Comparison of ENCODE assay signal across 9 mouse cellular contexts in the genomic region with DNA sequence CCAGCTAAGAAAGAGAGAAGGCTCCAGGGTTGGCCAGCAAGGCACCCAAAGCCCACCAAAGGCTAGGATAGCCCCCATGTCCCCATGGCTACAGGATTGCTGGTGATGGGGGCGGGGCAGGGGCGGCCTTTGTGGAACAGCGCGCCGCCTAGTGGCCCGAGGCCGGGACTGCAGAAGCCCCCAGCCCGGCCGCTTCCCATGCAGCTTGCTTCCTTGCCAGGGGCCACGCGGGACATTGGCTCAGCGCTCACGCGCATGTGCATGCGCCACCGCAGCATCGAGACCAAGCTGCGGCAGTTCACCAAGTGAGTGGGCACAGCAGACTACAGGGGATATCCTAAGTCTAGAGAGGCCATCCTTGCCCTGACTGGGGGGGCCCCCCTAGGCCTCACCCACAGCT. TPM values are rescaled to one million over a fixed set of nuclear protein-coding genes. Genes with fewer than 3 reads are reported as not detected.
A peak's percentile ranks its signal among the peaks of the same experiment; 100 is the strongest.
DNase-seq lines count a peak whose midpoint lies in the region; ATAC-seq and TF ChIP-seq lines count a peak whose summit lies in the region.
"Had no signal": no experiment of that assay in that cellular context is flagged by ENCODE, and none has a peak within 500 bp of the region (broad histone marks: within the 10 kb centered on the region; RNA-seq: fewer than 3 reads in every experiment).

No protein-coding gene starts in this region.

- WGBS in limb, embryonic 14.5 days: 6% methylated on average over 18 of the region's 18 CpGs

- H3K4me2 ChIP-seq in limb, embryonic 14.5 days (replicated peaks; ENCODE audit: low read depth, low read length, severe bottlenecking): no peak overlapping the region
- H3K4me2 ChIP-seq: embryonic facial prominence, embryonic 15.5 days had no signal

- peaks cover 60% of the 10 kb centered on the region for H3K36me3 ChIP-seq in limb, embryonic 14.5 days (ENCODE audit: control insufficient read depth, insufficient read depth, low read length)

- no peak for TF ChIP-seq POLR2A in limb, embryonic 14.5 days (IDR thresholded peaks at IDR 0.05; ENCODE audit: borderline replicate concordance, extremely low read depth, insufficient read depth, insufficient read length)

- H3K4me3 ChIP-seq in left cerebral cortex, adult 2 months: no peak overlapping the region
- H3K4me3 ChIP-seq in limb, embryonic 14.5 days (replicated peaks; ENCODE audit: low read length): no peak overlapping the region
- H3K4me3 ChIP-seq: embryonic facial prominence, embryonic 15.5 days had no signal

- H3K9ac ChIP-seq in limb, embryonic 14.5 days (ENCODE audit: low read depth, low read length, severe bottlenecking): no peak overlapping the region
- H3K9ac ChIP-seq: embryonic facial prominence, embryonic 15.5 days had no signal

- no peaks in the 10 kb centered on the region for H3K9me3 ChIP-seq in limb, embryonic 14.5 days (ENCODE audit: control insufficient read depth, low read length)
- H3K9me3 ChIP-seq: embryonic facial prominence, embryonic 15.5 days had no signal

- no peaks in the 10 kb centered on the region for H3K27me3 ChIP-seq in limb, embryonic 14.5 days (ENCODE audit: control insufficient read depth, insufficient read depth, low read length)
- H3K27me3 ChIP-seq: embryonic facial prominence, embryonic 15.5 days had no signal

- intact Hi-C loops in left cerebral cortex, adult 2 months (cut with DNase I): loop anchor here (2.0 kb wide), 1 partner anchor 80 kb away; no protein-coding TSS in a partner anchor
- intact Hi-C loops in heart, postnatal 10 days (cut with DNase I): loop anchor here (1.0 kb wide), 2 partner anchors 77 to 81 kb away; no protein-coding TSS in a partner anchor

- peak; percentile 21; the same call in 1 of the 2 replicates for ATAC-seq in limb, embryonic 14.5 days (ENCODE audit: low FRiP score, low read depth)
- ATAC-seq in monocyte, adult 5-6 weeks (replicated peaks; ENCODE audit: insufficient number of reproducible peaks, low FRiP score, low TSS enrichment, poor library complexity, severe bottlenecking): no peak

- peak; percentile 97 for TF ChIP-seq CTCF in left cerebral cortex, adult 2 months (IDR thresholded peaks at IDR 0.05)

- H3K4me1 ChIP-seq in limb, embryonic 14.5 days (ENCODE audit: control insufficient read depth, insufficient read depth, low read length): peaks cover 27% of the 10 kb centered on the region; the same call in 1 of the 2 replicates

- peak overlapping the region; percentile 47; the same call in 1 of the 2 replicates for H3K27ac ChIP-seq in left cerebral cortex, adult 2 months
- H3K27ac ChIP-seq in limb, embryonic 14.5 days (replicated peaks; ENCODE audit: low read depth, low read length): no peak overlapping the region
- H3K27ac ChIP-seq: embryonic facial prominence, embryonic 15.5 days had no signal

- DNase-seq in left cerebral cortex, adult 2 months (ENCODE audit: extremely low spot score in 1 of 2, low spot score in 2 of 2): peak in 1 of 2 experiments; percentile 71
- DNase-seq in left cerebral cortex, adult 11 months (ENCODE audit: low spot score): no peak
- peak; percentile 80 for DNase-seq in R1 (ENCODE audit: low read depth, low spot score)
- DNase-seq in embryo, embryonic 11.5 days (ENCODE audit: low read depth, low spot score): peak; percentile 51
- peak; percentile 61 to 85 for DNase-seq in heart, postnatal 10 days
- peak; percentile 59 for DNase-seq in limb, embryonic 14.5 days (ENCODE audit: low spot score)
- peak; percentile 82 for DNase-seq in neural tube, embryonic 10.5 days (ENCODE audit: extremely low spot score, low spot score)

RNA-seq across cellular contexts. Expression of gene Mtss1l, which starts 5.6 kb away (rescaled TPM):
- 100 to 1,000 TPM; 207 to 234 TPM for total RNA-seq in left cerebral cortex, adult 2 months (2021)
- total RNA-seq in heart, postnatal 10 days (2021): 10 to 100 TPM; 36.2 to 39.6 TPM
- polyA plus RNA-seq in limb, embryonic 14.5 days (2012; rRNA removed): 78.7 and 115 TPM in 2 replicates
- polyA plus RNA-seq in limb, embryonic 14.5 days (2014; fragmentation: Nextera tagmentation; extraction: Ambion mirVana): 19.1 and 28.0 TPM in 2 replicates
- total RNA-seq in monocyte, adult 5-6 weeks (2017): 0.32 to 1.2 TPM (median 1.1 TPM) in 3 replicates

Comparison
In these comparisons a context has a peak if more than half of its experiments do, and no peak if none do; other contexts are left out.
1. RNA of gene Mtss1l, which starts 5.6 kb away (total RNA-seq): 207 to 234 TPM in left cerebral cortex, adult 2 months and 36.2 to 39.6 TPM in heart, postnatal 10 days; 0.32 to 1.2 TPM in monocyte, adult 5-6 weeks; every median in the first group is over 10 times any median in the second.